Mouse (Mus musculus): Measurements from ENCODE around the gene Odc1. TPM values are rescaled to one million over a fixed set of nuclear protein-coding genes. Genes with fewer than 3 reads are reported as not detected.
"Not testable (repeated sequence)": the region's sequence is repeated elsewhere in the genome, so short reads cannot be mapped to it uniquely, and the experiment has no call there.

Odc1 gene
- total RNA-seq, 2 experiments from 2014 or later: 36.5 to 60.4 TPM

GRCm38 (mm10) chr12:17548505-17548904 lies 3.9 kb downstream of the Odc1 start:
- no peak for ATAC-seq (ENCODE audit: poor library complexity, severe bottlenecking)

DNA sequence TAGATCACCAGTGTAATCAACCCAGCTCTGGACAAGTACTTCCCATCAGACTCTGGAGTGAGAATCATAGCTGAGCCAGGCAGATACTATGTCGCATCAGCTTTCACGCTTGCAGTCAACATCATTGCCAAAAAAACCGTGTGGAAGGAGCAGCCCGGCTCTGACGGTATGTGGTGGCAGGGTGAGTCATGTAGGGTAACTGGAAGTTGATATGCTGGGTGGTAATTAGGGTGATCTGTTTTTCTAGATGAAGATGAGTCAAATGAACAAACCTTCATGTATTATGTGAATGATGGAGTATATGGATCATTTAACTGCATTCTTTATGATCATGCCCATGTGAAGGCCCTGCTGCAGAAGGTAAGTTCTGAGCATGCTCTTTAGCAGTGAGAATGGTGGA lies 4.8 kb downstream of the Odc1 start:
- not testable (repeated sequence) for ATAC-seq (ENCODE audit: poor library complexity, severe bottlenecking)

DNA sequence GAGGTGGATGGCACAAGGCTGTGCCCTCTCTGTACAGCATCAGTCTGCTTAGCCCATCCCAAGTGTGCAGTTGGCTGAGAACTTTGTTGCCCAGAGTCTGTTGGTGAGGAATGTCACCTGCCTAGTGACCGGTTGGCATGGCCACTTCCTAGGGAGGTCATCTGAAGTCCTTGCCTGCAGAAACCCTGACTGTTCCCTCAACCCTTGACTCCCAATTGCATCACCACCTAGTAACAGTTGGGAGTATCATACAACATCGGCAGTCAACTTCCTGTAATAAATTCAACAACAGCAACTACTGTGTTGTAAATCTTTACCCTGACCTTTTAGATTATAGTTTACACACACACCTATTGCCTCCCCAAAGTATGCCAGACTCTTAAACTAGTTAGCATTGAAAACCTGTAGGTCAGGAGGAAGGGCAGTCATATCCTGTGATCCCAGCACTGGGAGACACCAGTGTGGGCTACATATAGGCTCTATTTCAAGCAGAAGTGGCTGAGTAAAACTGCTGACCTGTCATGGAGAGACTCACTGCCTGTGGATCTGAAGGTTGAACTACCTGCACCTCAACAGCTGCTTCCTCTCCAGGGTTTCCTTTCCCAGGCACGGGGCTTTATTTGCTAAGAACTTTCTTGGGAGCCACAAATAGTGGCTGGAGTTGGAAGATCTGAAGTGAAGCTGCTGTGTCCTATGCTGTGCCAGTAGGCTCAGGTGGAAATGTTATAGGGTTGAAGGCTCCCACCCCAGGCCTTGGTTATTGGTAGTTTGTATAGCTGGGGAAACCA lies 6.8 kb downstream of the Odc1 start:
- no peak for ATAC-seq (ENCODE audit: poor library complexity, severe bottlenecking)

DNA sequence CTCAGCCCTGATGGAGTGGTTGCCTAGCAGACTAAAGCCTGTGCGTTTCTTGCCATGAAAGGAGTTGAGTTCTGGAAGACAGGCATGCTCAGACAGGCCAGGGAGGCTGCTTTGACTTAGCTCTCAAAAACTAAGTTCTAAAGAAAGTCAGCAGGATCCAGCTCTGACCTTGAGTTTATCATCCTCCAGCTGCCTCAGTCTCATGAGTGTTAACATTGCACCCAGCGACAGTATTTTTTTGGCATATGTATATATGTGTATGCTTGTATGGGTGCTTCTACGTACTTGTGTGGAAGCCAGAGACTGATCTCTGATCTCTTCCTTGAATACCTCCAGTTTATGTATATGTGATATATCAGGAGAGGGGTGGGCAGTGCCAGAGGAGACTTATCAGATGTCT lies 7.8 kb downstream of the Odc1 start:
- ATAC-seq (ENCODE audit: poor library complexity, severe bottlenecking): no peak

DNA sequence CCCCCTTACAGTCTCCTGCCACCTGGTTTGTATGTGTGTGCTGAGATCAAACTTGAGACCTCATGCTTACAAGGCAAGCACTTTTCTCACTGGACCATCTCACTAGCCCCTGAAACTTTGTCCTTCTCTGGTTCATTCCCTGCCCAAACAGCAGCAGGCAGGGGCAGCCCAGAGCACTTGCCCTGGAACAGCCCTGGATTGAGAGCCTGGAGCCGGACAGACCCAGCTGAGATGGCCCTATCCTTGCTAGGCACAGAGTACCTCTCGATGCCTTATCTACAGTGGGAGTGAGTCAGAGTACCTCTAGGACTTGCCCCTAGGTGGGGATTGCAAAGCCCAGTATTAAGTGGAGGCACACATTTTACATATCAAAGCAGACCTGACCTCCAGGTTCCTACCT lies 8.4 kb downstream of the Odc1 start:
- ATAC-seq (ENCODE audit: poor library complexity, severe bottlenecking): no peak

GRCm38 (mm10) chr12:17553627-17554026 lies 9.0 kb downstream of the Odc1 start:
- no peak for ATAC-seq (ENCODE audit: poor library complexity, severe bottlenecking)

- peak; percentile 91 for ATAC-seq (ENCODE audit: poor library complexity, severe bottlenecking)
These were observed 9.8 kb downstream of the Odc1 start for GRCm38 (mm10) chr12:17554200-17554951.

DNA sequence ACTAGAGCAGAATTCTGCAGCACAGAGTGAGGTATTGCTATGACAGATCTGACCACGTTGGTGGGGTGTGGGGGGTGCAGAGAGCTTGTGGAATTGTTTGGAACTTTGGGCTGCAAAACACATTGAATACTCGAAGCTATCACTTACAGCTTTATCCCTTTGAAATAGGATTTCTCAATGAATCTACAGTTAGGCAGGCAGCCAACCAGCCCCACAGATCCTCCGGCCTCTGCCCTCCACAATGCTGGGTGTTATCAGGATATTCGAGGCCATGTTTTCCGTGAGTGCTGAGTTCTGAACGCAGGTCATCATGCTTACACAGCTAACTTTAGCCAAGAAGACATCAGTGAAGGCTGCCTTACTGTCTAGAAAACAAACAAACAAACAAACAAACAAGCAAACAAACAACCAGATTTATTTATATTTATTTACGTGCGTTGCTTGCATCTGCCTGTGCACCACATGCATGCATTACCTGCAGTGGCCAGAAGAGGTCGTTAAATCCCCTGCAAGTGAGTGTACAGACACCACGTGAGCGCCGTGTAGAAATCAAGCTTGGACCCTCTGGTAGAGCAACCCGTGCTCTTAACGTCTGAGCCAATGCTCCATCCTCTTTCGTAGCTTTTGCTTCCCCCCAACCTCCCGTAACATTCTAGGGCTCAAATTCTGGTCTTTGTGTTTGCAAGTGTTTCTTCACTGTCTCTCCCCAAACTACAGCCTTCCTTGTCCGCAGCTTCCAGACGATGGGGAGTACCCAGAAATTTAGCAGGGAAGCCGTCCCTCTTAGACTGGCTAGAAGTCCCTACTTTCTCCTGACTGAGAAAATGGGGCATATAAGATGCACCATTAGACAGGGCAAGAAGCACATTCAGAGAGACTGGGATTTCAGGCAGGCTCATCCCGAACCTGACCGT lies 12.1 kb downstream of the Odc1 start:
- ATAC-seq (ENCODE audit: poor library complexity, severe bottlenecking): peak; percentile 44

DNA sequence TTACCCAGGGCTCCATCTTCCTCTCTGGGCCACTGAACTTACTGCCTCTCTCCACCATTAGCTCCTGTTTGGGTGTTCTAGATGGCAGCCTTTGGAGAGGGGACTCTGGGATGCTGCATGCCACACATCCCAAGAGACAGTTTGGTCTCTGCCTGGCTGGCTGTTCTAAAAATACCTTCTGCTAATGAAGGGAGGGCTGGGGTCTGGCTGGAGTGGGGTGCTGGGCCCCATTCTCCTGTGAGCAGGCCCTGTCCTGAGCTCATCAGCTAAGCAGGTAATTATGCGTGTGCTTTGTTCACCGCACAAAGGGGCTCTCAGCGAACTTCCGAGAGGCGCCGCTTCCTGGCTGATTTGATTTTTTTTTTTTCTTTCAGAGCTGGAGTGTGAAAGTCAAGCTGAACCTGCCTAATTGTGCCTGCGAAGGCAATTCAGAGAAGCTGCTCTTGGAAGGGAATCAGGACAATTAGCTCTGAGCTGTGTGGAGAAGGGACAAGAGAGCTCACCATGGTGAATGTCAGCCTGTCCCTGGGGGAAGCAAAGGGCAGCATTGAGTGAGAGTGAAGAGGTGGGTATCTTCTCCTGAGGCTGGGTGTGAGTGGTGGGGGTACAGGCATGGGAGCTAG lies 12.9 kb downstream of the Odc1 start:
- ATAC-seq (ENCODE audit: poor library complexity, severe bottlenecking): no peak

GRCm38 (mm10) chr12:17557967-17558345 lies 13.4 kb downstream of the Odc1 start:
- no peak for ATAC-seq (ENCODE audit: poor library complexity, severe bottlenecking)

- ATAC-seq (ENCODE audit: poor library complexity, severe bottlenecking): no peak
These were observed 17.8 kb downstream of the Odc1 start for GRCm38 (mm10) chr12:17562396-17562795.

DNA sequence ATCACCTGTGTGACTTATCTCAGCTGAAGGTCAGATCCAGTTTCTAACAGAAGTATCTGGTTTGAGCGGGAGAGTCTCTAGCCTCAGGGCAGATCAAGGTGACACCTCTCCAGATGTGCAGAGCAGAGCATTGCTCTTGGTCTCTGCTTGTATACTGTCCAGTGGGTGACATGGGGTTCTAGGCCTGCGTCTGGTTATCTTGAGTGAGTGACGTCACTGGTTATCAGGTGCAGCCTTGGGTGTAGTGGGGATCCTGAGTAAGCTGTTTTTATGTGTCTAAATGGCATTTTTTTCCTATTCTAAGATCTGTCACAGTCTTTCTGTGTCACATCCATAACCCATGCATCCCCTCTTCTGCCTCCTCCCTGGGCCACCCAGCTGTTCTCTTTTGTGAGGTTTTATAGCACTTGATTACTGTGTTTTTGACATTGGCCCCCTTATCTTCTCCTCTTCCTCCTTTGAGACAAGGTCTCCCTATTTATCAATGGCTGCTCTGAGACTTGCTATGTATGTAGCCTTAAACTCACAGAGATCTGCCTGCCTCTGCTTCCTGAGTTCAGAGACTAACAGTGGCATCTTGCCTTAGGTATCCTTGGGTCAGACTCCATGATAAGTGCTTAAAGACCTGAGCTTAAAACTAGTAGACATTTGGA lies 20.9 kb downstream of the Odc1 start:
- ATAC-seq (ENCODE audit: poor library complexity, severe bottlenecking): no peak

GRCm38 (mm10) chr12:17566046-17566408 lies 21.4 kb downstream of the Odc1 start:
- no peak for ATAC-seq (ENCODE audit: poor library complexity, severe bottlenecking)

GRCm38 (mm10) chr12:17568564-17568963 lies 24.0 kb downstream of the Odc1 start:
- ATAC-seq (ENCODE audit: poor library complexity, severe bottlenecking): no peak

GRCm38 (mm10) chr12:17574591-17574990 lies 30.0 kb downstream of the Odc1 start:
- no peak for ATAC-seq (ENCODE audit: poor library complexity, severe bottlenecking)

GRCm38 (mm10) chr12:17575156-17575910 lies 30.7 kb downstream of the Odc1 start:
- ATAC-seq (ENCODE audit: poor library complexity, severe bottlenecking): no peak

DNA sequence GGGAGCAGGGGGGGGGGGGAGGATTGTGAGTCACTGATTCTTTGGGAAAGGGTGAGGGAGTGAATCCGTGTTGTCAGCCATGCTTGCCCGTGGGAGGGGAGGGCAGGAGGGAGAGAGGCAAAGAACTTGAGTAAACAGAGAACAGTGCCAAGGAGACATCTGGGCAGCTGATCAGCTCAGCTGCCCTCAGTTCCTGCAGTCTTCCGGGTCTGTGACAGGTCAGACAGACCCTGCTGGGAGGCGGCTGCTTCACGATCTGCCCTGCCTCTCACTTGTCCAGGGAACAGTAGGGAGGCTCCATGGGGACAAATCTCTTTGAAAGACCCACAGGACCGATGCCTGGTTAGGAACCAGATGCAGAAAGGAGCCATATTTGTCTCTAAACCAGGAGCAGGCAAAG lies 31.4 kb downstream of the Odc1 start:
- no peak for ATAC-seq (ENCODE audit: poor library complexity, severe bottlenecking)

DNA sequence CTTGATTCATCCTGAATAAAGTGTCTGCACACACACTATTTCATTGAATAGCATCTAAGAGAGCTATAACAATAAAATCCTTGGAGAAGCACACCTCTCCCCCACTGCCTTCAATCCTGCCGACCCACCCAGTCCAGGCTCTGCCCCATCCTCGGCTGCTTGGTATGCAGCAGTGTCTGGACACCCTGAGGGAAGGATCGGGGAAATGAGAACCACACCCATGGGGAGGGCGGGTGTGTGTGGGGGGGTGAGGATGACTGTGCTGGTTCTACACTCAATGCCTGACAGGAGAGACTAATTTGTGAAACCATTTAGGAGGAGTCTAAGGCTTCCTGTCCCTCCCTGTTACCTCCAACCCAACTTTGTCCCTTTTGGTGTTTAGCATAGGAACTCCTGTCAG lies 34.0 kb downstream of the Odc1 start:
- ATAC-seq (ENCODE audit: poor library complexity, severe bottlenecking): peak; percentile 87

DNA sequence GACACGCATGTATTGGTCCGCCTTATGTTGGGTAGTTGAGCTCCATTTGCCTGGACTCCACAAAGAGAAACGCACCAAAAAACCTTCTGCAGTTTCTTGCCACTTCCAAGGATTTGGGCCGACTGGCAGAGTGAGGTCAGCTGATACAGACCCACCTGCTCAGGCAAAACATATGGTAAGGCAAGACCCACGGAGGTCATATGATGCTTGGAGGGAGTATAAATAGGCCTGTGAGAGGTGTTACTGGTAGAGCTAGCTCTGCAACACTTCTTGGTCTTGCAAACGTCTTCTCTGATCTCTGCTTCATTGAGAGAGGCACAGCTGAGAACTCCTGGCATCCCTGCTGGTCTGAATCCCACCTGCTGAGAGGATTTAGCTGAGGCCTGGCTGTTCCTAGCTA lies 36.4 kb downstream of the Odc1 start:
- no peak for ATAC-seq (ENCODE audit: poor library complexity, severe bottlenecking)

- ATAC-seq (ENCODE audit: poor library complexity, severe bottlenecking): no peak
These were observed 37.8 kb downstream of the Odc1 start for GRCm38 (mm10) chr12:17582406-17582805.

All from megakaryocyte, adult 5-6 weeks (primary cell).